Mouse (Mus musculus): ENCODE measurements at regions not wholly inside any gene's neighbourhood (a gene's known extent, or its start where the extent isn't known, plus 50 kb on each side); places are given as distances from the start of the nearest gene placed in this dataset.

- no peak for TF ChIP-seq CTCF (IDR thresholded peaks at IDR 0.05; ENCODE audit: insufficient read depth, low read length)
- no peak for TF ChIP-seq POLR2A (IDR thresholded peaks at IDR 0.05; ENCODE audit: borderline replicate concordance, extremely low read depth, low read depth, low read length)
Measured at GRCm38 (mm10) chr15:41306638-41307037, 1172.5 kb downstream of the 9330182O14Rik start.

All from lung, adult 2 months (tissue).